Mouse (Mus musculus) MEL (cell line): ENCODE measurements around the gene Gm9913. TPM values are rescaled to one million over a fixed set of nuclear protein-coding genes. Genes with fewer than 3 reads are reported as not detected.

ENCODE experiments used
- DNase-seq: peaks from one replicate; pipeline ENCODE4 v3.0.0; 2011; ENCODE audit warnings: low read depth, low spot score
- H3K27ac ChIP-seq: 2 replicates; pipeline ENCODE4 v1.5.1; 2012; ENCODE audit warnings: low read depth, mild to moderate bottlenecking, control low read depth, low read length, moderate library complexity; ENCODE audit not compliant: control insufficient read depth
- H3K27me3 ChIP-seq, 2 experiments: fragments of 150-350 bp in 1 of 2; sonication (generic) in 1 of 2; 2 replicates each; pipeline ENCODE4 v1.6.1; 2012; ENCODE audit warnings: low read length in 2 of 2, mild to moderate bottlenecking in 2 of 2, improper control_type of control experiment in 1 of 2, moderate library complexity in 1 of 2; ENCODE audit not compliant: insufficient read depth in 2 of 2, control insufficient read depth in 1 of 2
- H3K36me3 ChIP-seq, 2 experiments: 2 replicates each; pipeline ENCODE4 v1.6.1; 2012 to 2014; ENCODE audit warnings: low read length in 2 of 2, improper control_type of control experiment in 1 of 2, inconsistent platforms in 1 of 2, mild to moderate bottlenecking in 1 of 2; ENCODE audit not compliant: insufficient read depth in 2 of 2, control insufficient read depth in 1 of 2
- H3K4me1 ChIP-seq, 2 experiments: fragments of 150-350 bp in 1 of 2; sonication (generic) in 1 of 2; 2 replicates each; pipeline ENCODE4 v1.6.1; 2012; ENCODE audit warnings: low read length in 2 of 2, improper control_type of control experiment in 1 of 2, mild to moderate bottlenecking in 1 of 2; ENCODE audit not compliant: insufficient read depth in 2 of 2, control insufficient read depth in 1 of 2
- H3K4me3 ChIP-seq, 2 experiments: fragments of 150-350 bp in 1 of 2; sonication (generic) in 1 of 2; 2 replicates each; pipeline ENCODE4 v1.5.1; 2012; ENCODE audit warnings: low read depth in 2 of 2, low read length in 2 of 2, mild to moderate bottlenecking in 2 of 2, moderate library complexity in 2 of 2, control low read depth in 1 of 2, improper control_type of control experiment in 1 of 2; ENCODE audit not compliant: control insufficient read depth in 1 of 2, insufficient read depth in 1 of 2
- H3K79me2 ChIP-seq: 2 replicates; pipeline ENCODE4 v1.6.1; 2012; ENCODE audit warnings: mild to moderate bottlenecking, low read length, moderate library complexity; ENCODE audit not compliant: control insufficient read depth, poor library complexity, insufficient read depth
- H3K9ac ChIP-seq: 2 replicates; pipeline ENCODE4 v1.6.1; 2012; ENCODE audit warnings: low read depth, mild to moderate bottlenecking, control low read depth, low read length, moderate library complexity; ENCODE audit not compliant: control insufficient read depth, poor library complexity, severe bottlenecking
- H3K9me3 ChIP-seq: fragments of 150-350 bp; sonication (generic); replicated peaks from 2 replicates; pipeline ENCODE4 v1.6.1; 2012; ENCODE audit warnings: mild to moderate bottlenecking, low read length, improper control_type of control experiment, moderate library complexity; ENCODE audit not compliant: insufficient read depth
- BHLHE40 ChIP-seq: IDR thresholded peaks from 2 replicates; pipeline ENCODE4 v1.6.1; 2012; ENCODE audit warnings: low read depth, mild to moderate bottlenecking, inconsistent platforms, low read length, improper control_type of control experiment, borderline replicate concordance
- CHD1 ChIP-seq: IDR thresholded peaks from 2 replicates; pipeline ENCODE4 v1.6.1; 2012; ENCODE audit warnings: low read depth, mild to moderate bottlenecking, inconsistent platforms, low read length, improper control_type of control experiment
- CHD2 ChIP-seq: IDR thresholded peaks from 2 replicates; pipeline ENCODE4 v1.6.1; 2011; ENCODE audit warnings: low read length, improper control_type of control experiment
- ELF1 ChIP-seq: IDR thresholded peaks from 2 replicates; pipeline ENCODE4 v1.6.1; 2014; ENCODE audit warnings: low read depth, mild to moderate bottlenecking, inconsistent platforms, low read length, improper control_type of control experiment, moderate library complexity
- GABPA ChIP-seq: IDR thresholded peaks from 2 replicates; pipeline ENCODE4 v1.6.1; 2012; ENCODE audit warnings: low read depth, mild to moderate bottlenecking, inconsistent platforms, low read length, improper control_type of control experiment, moderate library complexity
- GATA1 ChIP-seq: IDR thresholded peaks from 2 replicates; pipeline ENCODE4 v1.6.1; 2011; ENCODE audit warnings: low read depth, low read length, improper control_type of control experiment
- HCFC1 ChIP-seq: IDR thresholded peaks from 2 replicates; pipeline ENCODE4 v1.6.1; 2012; ENCODE audit warnings: low read depth, mild to moderate bottlenecking, inconsistent platforms, low read length, improper control_type of control experiment, moderate library complexity
- JUND ChIP-seq: IDR thresholded peaks from 2 replicates; pipeline ENCODE4 v1.6.1; 2011; ENCODE audit warnings: low read depth, mild to moderate bottlenecking, improper control_type of control experiment, low read length
- KAT2A ChIP-seq: conservative IDR thresholded peaks from 2 replicates; pipeline ENCODE4 v1.6.1; 2012; ENCODE audit warnings: low read depth, low read length, improper control_type of control experiment, inconsistent platforms
- MAFK ChIP-seq: IDR thresholded peaks from 2 replicates; pipeline ENCODE4 v1.6.1; 2011; ENCODE audit warnings: low read depth, mild to moderate bottlenecking, low read length, improper control_type of control experiment, borderline replicate concordance
- MAX ChIP-seq: IDR thresholded peaks from 2 replicates; pipeline ENCODE4 v1.6.1; 2011; ENCODE audit warnings: low read length, improper control_type of control experiment
- MEF2A ChIP-seq: IDR thresholded peaks from 2 replicates; pipeline ENCODE4 v1.6.1; 2014; ENCODE audit warnings: low read depth, mild to moderate bottlenecking, inconsistent platforms, low read length, improper control_type of control experiment; ENCODE audit not compliant: poor library complexity, insufficient replicate concordance, severe bottlenecking; ENCODE audit errors: extremely low read depth
- MYB ChIP-seq: IDR thresholded peaks from 2 replicates; pipeline ENCODE4 v1.6.1; 2011; ENCODE audit warnings: mild to moderate bottlenecking, low read depth, low read length, improper control_type of control experiment
- MYC ChIP-seq: IDR thresholded peaks from 2 replicates; pipeline ENCODE4 v1.6.1; 2011; ENCODE audit warnings: low read depth, mild to moderate bottlenecking, low read length, improper control_type of control experiment, moderate library complexity
- NRF1 ChIP-seq: IDR thresholded peaks from 2 replicates; pipeline ENCODE4 v1.6.1; 2014; ENCODE audit warnings: low read depth, mild to moderate bottlenecking, inconsistent platforms, low read length, improper control_type of control experiment, moderate library complexity; ENCODE audit not compliant: poor library complexity, insufficient read depth, severe bottlenecking
- POLR2A ChIP-seq, 2 experiments: IDR thresholded peaks; 2 replicates each; pipeline ENCODE4 v1.6.1; 2011 to 2012; ENCODE audit warnings: low read length in 2 of 2, mild to moderate bottlenecking in 2 of 2, control low read depth in 1 of 2, improper control_type of control experiment in 1 of 2, low read depth in 1 of 2, moderate library complexity in 1 of 2; ENCODE audit not compliant: control insufficient read depth in 1 of 2, insufficient read depth in 1 of 2, poor library complexity in 1 of 2
- POLR2AphosphoS5 ChIP-seq: IDR thresholded peaks from 2 replicates; pipeline ENCODE4 v1.6.1; 2012; ENCODE audit warnings: low read depth, borderline replicate concordance, mild to moderate bottlenecking, inconsistent platforms, low read length, moderate library complexity, mixed read lengths
- RAD21 ChIP-seq: IDR thresholded peaks from 2 replicates; pipeline ENCODE4 v1.6.1; 2011; ENCODE audit warnings: mild to moderate bottlenecking, low read depth, low read length, improper control_type of control experiment
- RCOR1 ChIP-seq: IDR thresholded peaks from 2 replicates; pipeline ENCODE4 v1.6.1; 2012; ENCODE audit warnings: low read depth, mild to moderate bottlenecking, inconsistent platforms, low read length, improper control_type of control experiment
- SMC3 ChIP-seq: IDR thresholded peaks from 2 replicates; pipeline ENCODE4 v1.6.1; 2011; ENCODE audit warnings: low read depth, low read length, improper control_type of control experiment
- TAL1 ChIP-seq: IDR thresholded peaks from 2 replicates; pipeline ENCODE4 v1.6.1; 2012; ENCODE audit warnings: mild to moderate bottlenecking, inconsistent platforms, low read length, moderate library complexity, mixed read lengths
- TBP ChIP-seq: IDR thresholded peaks from 2 replicates; pipeline ENCODE4 v1.8.0; 2011; ENCODE audit warnings: low read depth, low read length, improper control_type of control experiment
- USF1 ChIP-seq: IDR thresholded peaks from 2 replicates; pipeline ENCODE4 v1.6.1; 2014; ENCODE audit warnings: low read depth, mild to moderate bottlenecking, inconsistent platforms, low read length, improper control_type of control experiment, moderate library complexity
- ZC3H11A ChIP-seq: IDR thresholded peaks from 2 replicates; pipeline ENCODE4 v1.6.1; 2012; ENCODE audit warnings: low read depth, mild to moderate bottlenecking, inconsistent platforms, low read length, improper control_type of control experiment
- ZKSCAN1 ChIP-seq: IDR thresholded peaks from 2 replicates; pipeline ENCODE4 v1.6.1; 2012; ENCODE audit warnings: low read depth, mild to moderate bottlenecking, inconsistent platforms, low read length, improper control_type of control experiment, moderate library complexity
- ZMIZ1 ChIP-seq: IDR thresholded peaks from 2 replicates; pipeline ENCODE4 v1.6.1; 2012; ENCODE audit warnings: low read depth, mild to moderate bottlenecking, inconsistent platforms, low read length, improper control_type of control experiment, moderate library complexity
- polyA plus RNA-seq, 2 experiments: library from polyadenylated mRNA; stranded (reverse) in 1 of 2; unstranded in 1 of 2; fragments of >175 nt in 1 of 2; fragments of >200 nt in 1 of 2; gene quantifications; 2 replicates each; pipeline versions ENCODE4 v1.2.1 to v1.2.4; 2012; ENCODE audit warnings: low replicate concordance in 2 of 2, low read depth in 1 of 2; ENCODE audit not compliant: insufficient read length in 2 of 2, insufficient read depth in 1 of 2, missing spikeins in 1 of 2
- total RNA-seq: library from RNA; depleted of rRNA; stranded (reverse); fragments of 300-350 nt; gene quantifications from 2 replicates; pipeline ENCODE4 v1.2.3, GENCODE M21; 2012

The Gm9913 gene
- total and polyA plus RNA-seq, 3 experiments, result not detected

- no peaks in the 10 kb centered on the region for H3K27me3 ChIP-seq
- DNase-seq, result no peak
- no peaks in the 10 kb centered on the region for H3K4me1 ChIP-seq
- no peak overlapping the region for H3K4me3 ChIP-seq
- H3K27ac ChIP-seq, result no peak overlapping the region
- H3K79me2 ChIP-seq, result no peaks in the 10 kb centered on the region
- TF ChIP-seq ZC3H11A (no peak), MYC (no peak), GABPA (no peak), HCFC1 (no peak), SMC3 (no peak), TAL1 (no peak), KAT2A (no peak), MAX (no peak), JUND (no peak), MEF2A (no peak), CHD2 (no peak), GATA1 (no peak), TBP (no peak), RAD21 (no peak), MAFK (no peak), ZKSCAN1 (no peak), POLR2AphosphoS5 (no peak)
- H3K9me3 ChIP-seq, result no peaks in the 10 kb centered on the region
- no peak overlapping the region for H3K9ac ChIP-seq
- no peaks in the 10 kb centered on the region for H3K36me3 ChIP-seq
Observed at GRCm38 (mm10) chr2:125539640-125540039, 34.8 kb downstream of the Gm9913 start.

GRCm38 (mm10) chr2:125540579-125540978 lies 35.7 kb downstream of the Gm9913 start:
- Histone ChIP-seq H3K27me3 (no peaks in the 10 kb centered on the region), H3K79me2 (no peaks in the 10 kb centered on the region), H3K9me3 (no peaks in the 10 kb centered on the region), H3K9ac (no peak overlapping the region), H3K4me3 (no peak overlapping the region), H3K4me1 (no peaks in the 10 kb centered on the region), H3K27ac (no peak overlapping the region), H3K36me3 (no peaks in the 10 kb centered on the region)
- TF ChIP-seq CHD1, result no peak
- TF ChIP-seq MYB, result no peak
- TF ChIP-seq RCOR1, result no peak
- TF ChIP-seq TAL1, result no peak
- TF ChIP-seq MEF2A, result no peak
- TF ChIP-seq NRF1, result no peak
- TF ChIP-seq MAX, result no peak
- TF ChIP-seq POLR2AphosphoS5, result no peak
- TF ChIP-seq ELF1, result no peak
- TF ChIP-seq POLR2A (IDR thresholded peaks at IDR 0.05; ENCODE audit: control insufficient read depth in 1 of 2, insufficient read depth in 1 of 2, low read depth in 1 of 2, low read length in 2 of 2, poor library complexity in 1 of 2), result no peak
- TF ChIP-seq BHLHE40, result no peak
- no peak for TF ChIP-seq ZMIZ1
- no peak for TF ChIP-seq USF1
- no peak for DNase-seq
